Mouse (Mus musculus): ENCODE data around the gene S100a7a.

Gene S100a7a

DNA sequence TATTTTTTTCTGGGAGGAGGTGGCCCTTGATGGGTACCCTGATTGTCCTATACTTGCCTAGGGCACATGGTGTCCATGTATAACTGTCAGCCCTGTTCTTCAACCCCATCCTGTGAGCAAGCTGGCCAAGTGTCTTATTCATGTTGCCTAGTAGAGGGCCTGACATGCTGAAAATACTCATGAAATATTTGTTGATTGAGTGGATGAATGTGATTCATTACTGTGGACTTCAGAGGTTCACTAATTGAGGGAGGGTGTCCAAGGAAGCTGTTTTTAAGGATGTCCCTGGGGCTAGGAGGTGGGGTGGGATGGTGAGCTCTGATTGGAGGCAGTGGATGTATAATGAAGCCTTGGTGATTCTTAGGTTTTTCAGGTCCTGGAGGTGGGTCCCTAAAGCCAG is at the start of gene S100a7a:
Gene S100a7a, plus strand, starts transcription at position 301 of the 400 bp plus-strand sequence.
- DNase-seq (ENCODE audit: low spot score), result no peak

DNA sequence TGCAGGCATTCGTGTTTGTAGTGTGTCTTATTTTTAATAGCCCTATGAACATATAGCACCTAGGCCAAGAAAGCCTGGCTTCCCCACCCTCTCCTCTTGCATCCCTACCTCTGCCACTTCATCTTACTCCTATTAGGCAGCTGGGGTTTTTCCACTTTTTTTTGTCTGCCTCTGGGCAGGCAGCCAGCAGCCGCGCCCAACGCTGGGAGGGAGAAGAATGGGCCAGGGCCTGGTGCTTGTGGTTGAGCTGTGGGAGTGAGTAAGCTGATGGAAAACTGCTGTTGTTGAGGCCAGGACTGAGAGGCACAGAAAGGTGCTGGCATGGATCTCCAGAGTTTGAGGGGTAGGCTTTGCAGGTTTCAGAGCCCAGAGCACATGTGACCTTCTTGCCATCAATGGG is 49.4 kb upstream of the S100a7a start:
- peak; percentile 74 for DNase-seq (ENCODE audit: low spot score)

GRCm38 (mm10) chr3:90605049-90605448 is 48.8 kb upstream of the S100a7a start:
- no peak for DNase-seq (ENCODE audit: low spot score)

DNA sequence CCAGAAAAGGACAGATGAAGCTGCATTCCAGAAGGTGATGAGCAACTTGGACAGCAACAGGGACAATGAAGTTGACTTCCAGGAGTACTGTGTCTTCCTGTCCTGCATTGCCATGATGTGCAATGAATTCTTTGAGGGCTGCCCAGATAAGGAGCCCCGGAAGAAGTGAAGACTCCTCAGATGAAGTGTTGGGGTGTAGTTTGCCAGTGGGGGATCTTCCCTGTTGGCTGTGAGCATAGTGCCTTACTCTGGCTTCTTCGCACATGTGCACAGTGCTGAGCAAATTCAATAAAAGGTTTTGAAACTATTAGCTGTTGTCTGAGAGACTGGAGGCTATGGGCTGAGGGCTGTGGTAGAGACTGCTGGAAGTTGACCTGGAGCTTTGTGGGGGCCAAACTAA is 48.1 kb upstream of the S100a7a start:
- DNase-seq (ENCODE audit: low spot score), result no peak

DNA sequence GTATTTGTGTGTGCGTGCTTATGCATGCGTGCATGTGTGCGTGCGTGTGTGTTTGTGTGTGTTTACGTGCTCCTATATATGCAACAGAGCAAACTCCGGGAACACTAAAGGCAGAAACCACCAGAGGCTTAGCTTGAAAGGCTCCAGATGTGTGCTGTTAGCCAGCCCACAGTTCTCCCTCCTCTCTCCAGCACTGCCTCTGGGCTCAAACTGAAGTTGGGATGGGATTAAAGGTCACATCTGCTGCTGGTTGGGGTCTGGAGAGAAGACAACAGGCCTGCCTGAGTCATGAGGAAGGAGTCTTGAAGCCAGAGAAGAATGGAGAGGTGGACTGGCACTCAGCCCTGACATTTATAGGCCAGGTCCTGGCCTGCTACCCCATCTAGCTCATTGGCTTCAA is 47.6 kb upstream of the S100a7a start:
- DNase-seq (ENCODE audit: low spot score), result no peak

DNA sequence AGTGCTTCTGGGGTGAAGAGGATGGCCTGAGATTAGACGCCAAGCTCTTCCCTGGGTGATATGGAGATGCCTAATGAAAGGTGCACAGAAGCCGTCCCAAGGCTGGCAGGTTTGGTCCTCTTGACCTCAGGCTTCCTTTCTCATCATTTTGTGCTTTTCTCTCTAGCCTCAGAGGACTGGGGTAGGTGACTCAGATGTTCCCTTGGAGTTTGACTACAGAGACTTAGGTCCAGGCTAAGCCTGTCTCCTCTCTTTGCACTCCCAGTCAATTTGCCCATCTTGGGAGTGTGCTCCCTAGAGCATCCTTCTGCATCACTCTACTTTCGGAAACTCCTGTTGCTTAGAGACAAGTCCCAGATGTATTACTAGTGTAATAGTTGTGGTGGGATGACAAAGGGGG is 46.5 kb upstream of the S100a7a start:
- no peak for DNase-seq (ENCODE audit: low spot score)

GRCm38 (mm10) chr3:90608223-90608622 is 45.6 kb upstream of the S100a7a start, which contains the start of gene S100a5:
Gene S100a5 (plus strand): TSS chr3:90608523.
- DNase-seq (ENCODE audit: low spot score), result no peak

- DNase-seq (ENCODE audit: low spot score), result no peak
These were observed 44.7 kb upstream of the S100a7a start for GRCm38 (mm10) chr3:90609102-90609501.

GRCm38 (mm10) chr3:90611494-90611893 is 42.3 kb upstream of the S100a7a start:
- DNase-seq (ENCODE audit: low spot score), result no peak

- DNase-seq (ENCODE audit: low spot score), result no peak
These were observed 41.8 kb upstream of the S100a7a start for GRCm38 (mm10) chr3:90612061-90612460.

GRCm38 (mm10) chr3:90612728-90613291 is 41.0 kb upstream of the S100a7a start, which contains the start of gene S100a6:
Gene S100a6 (plus strand): TSS chr3:90612882.
- no peak for DNase-seq (ENCODE audit: low spot score)

DNA sequence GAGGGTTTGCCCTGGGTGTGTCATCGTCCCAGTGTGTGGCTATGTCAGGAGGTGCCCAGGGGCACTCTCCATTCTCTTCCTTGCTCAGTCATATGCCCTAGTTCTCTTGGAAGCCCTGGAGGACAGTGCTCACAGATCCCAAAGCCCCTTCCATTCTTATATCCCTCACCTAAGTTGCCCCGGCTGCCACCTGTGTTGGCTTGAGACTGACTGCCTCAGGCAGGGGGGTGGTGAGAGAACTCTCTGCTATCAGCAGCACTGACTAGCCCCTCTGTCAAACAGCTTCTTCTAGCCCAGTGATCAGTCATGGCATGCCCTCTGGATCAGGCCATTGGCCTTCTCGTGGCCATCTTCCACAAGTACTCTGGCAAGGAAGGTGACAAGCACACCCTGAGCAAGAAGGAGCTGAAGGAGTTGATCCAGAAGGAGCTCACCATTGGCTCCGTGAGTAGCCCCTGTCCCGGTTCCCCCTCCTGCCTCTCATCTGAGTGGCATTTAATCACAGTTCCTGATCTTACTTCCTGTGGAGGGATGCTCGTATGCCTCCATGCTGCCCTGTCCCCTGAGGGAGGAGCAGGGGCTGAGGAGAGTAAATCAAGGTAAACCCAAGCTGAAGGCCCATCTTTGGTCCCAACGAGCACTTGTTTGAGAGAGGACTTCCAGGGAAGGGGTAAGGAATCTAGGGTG is 40.2 kb upstream of the S100a7a start:
- DNase-seq (ENCODE audit: low spot score), result no peak

- DNase-seq (ENCODE audit: low spot score), result no peak
These were observed 39.7 kb upstream of the S100a7a start for GRCm38 (mm10) chr3:90614148-90614530.

DNA sequence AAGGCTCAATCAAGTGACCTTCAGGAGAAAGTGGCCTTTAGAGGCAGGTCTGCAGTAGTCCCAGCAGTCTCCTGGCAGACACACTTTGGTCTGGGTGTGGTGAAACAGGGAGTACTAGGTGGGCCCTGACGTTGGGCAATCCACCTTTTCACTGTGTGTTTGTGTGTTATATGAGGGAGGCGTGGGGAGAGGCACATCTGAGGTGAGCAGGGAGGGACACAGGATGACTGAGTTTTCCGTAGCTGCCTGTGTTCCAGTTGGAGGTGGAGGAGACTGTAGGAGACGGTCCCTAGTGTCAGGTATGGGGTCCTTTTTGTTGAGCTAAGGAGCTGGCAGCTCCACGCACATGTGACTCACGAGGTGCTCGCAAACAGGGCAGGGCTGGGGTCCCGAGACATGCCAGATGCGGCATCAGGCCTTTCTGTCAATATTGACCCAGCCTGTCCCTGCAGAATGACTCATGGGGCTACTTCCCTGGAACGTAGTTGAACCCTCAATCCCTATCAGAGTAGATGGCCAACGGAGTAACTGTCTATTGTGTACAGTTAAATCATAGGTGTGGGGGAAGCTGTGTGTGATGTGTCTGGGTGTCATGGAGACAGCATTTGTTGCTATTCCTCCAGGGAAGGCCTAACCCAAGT is 39.1 kb upstream of the S100a7a start:
- no peak for DNase-seq (ENCODE audit: low spot score)

- no peak for DNase-seq (ENCODE audit: low spot score)
These were observed 38.4 kb upstream of the S100a7a start for GRCm38 (mm10) chr3:90615415-90615814.

DNA sequence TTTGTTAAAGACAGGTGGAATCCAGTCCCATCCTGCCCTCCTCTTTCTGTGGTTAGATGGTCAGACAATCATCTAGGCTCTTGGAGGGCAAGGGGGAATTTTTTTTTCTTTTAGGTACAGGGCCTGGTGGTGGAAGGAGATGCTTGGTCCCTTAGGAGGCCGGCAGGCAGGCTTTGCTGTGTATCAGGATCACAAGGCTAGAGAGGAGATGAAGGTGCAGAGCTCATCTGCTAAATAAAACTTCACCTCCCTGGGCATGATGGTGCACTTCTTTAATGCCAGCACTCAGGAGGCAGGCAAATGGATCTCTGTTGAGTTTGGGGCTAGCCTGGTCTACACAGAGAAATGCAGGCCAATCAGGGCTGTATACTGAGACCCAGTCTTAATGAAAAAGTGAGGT is 37.9 kb upstream of the S100a7a start:
- no peak for DNase-seq (ENCODE audit: low spot score)

DNA sequence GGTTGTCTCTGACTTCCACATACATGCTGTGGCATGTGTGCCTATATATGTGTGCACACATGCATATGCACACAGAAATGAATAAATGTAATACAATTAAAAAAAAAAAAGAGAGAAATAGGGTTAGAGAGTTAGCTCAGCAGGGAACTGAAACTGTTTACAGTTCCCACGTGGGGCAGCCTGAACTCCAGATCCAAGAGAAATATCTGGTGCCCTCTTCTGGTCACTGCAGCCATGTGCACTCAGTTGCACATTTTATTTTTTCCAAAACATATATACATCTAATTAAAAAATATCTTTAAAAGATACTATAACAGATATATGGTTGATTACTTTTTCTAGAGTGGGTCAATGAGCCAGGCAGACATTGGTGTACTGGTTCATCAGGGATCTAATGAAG is 36.2 kb upstream of the S100a7a start:
- DNase-seq (ENCODE audit: low spot score), result no peak

DNA sequence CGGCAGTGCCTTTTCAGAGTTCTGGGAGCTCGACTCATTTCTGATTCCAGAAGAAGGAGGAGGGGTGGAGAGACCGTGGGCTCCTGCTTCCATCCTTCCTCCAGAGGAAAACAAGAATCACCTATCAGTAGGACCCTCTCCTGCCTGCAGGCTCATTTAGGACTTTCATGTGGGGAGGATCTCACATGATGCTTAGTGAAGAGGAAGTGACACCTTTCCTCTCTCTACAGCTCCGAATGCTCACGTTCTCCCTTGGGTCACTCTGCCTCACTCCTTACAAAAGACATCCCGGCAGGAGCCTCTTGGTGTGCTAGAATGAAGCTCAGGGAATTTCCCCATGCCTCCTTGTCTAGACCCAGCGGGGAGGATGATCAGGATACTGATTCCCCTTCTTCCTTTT is 32.3 kb upstream of the S100a7a start:
- DNase-seq (ENCODE audit: low spot score), result no peak

DNA sequence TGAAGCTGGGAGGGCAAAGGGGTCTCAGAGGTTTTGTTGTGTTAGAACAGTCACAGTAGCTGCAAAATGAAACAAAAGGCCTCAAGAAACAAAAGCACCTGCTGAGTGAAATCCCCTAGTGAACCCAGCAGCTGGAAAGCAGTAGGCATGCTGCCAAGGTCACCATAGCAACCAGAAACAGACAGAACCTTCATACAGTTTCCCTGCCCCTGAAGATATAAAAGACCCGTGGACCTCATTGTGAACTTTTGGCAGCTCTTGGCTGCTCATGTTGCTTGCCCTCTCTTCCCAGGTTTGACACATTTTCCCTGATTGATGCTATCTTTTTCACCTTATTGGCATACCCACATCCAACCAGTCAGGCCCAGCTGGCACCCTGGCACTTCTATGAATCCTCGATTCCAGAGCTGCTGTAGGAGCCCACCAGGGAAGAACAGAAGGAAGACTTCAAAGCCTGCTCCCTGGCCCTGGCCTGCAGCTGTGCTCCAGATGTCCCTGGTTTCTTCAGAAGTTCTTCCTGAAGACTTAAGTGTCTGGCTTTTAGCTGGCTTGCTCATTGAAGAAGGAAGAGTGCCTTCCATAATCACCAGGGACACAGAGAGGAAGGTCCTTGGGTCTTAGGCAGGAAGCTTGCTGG is 30.3 kb upstream of the S100a7a start:
- DNase-seq (ENCODE audit: low spot score), result no peak

- DNase-seq (ENCODE audit: low spot score), result no peak
These were observed 28.3 kb upstream of the S100a7a start for GRCm38 (mm10) chr3:90625496-90625895.

GRCm38 (mm10) chr3:90626266-90627021 is 27.4 kb upstream of the S100a7a start:
- no peak for DNase-seq (ENCODE audit: low spot score)

GRCm38 (mm10) chr3:90627366-90627765 is 26.5 kb upstream of the S100a7a start:
- DNase-seq (ENCODE audit: low spot score), result no peak

Data from ovary, postnatal 10 days (tissue).